Mouse (Mus musculus) hematopoietic stem cell, adult 5-6 weeks (primary cell): ENCODE measurements around the gene Wbp2nl. TPM values are rescaled to one million over a fixed set of nuclear protein-coding genes. Genes with fewer than 3 reads are reported as not detected.

Source experiments
- ATAC-seq, 2 experiments: fragments of 125-278 bp in 1 of 2; replicated peaks in 1 of 2; 2 replicates each; pipeline ENCODE4 v1.8.0; 2016 to 2017; ENCODE audit warnings: inconsistent platforms in 2 of 2, mild to moderate bottlenecking in 2 of 2, moderate number of reproducible peaks in 2 of 2, low read depth in 1 of 2, moderate TSS enrichment in 1 of 2; ENCODE audit not compliant: low FRiP score in 2 of 2, poor library complexity in 2 of 2, severe bottlenecking in 2 of 2, insufficient read depth in 1 of 2, low TSS enrichment in 1 of 2
- total RNA-seq: library from RNA; stranded (forward); fragments of 172-1452, 232-1000 nt; gene quantifications from 2 replicates; pipeline ENCODE4 v1.2.3, GENCODE M21; 2017

Gene Wbp2nl
- total RNA-seq, 1 experiment from 2014 or later, result not detected

GRCm38 (mm10) chr15:82293271-82293711, 5.5 kb upstream of the Wbp2nl start:
- 0 out of 4 replicates have a peak, but pooled peaks of 1 of the 2 experiments have one; percentile 21 for ATAC-seq

- ATAC-seq, result no peak; a peak in 1 of 4 replicates
Measured at GRCm38 (mm10) chr15:82294059-82294458, 4.7 kb upstream of the Wbp2nl start.

- no peak for ATAC-seq
Measured at GRCm38 (mm10) chr15:82307107-82307506, 8.4 kb downstream of the Wbp2nl start.

- no peak for ATAC-seq
Measured at GRCm38 (mm10) chr15:82308416-82308815, 9.7 kb downstream of the Wbp2nl start.

- no peak for ATAC-seq
Measured at GRCm38 (mm10) chr15:82317839-82318238, 19.1 kb downstream of the Wbp2nl start.

GRCm38 (mm10) chr15:82319613-82320012, 20.9 kb downstream of the Wbp2nl start:
- no peak; a peak in 1 of 4 replicates for ATAC-seq

- no peak for ATAC-seq
Measured at GRCm38 (mm10) chr15:82322195-82322594, 23.4 kb downstream of the Wbp2nl start.

- ATAC-seq, result 0 out of 4 replicates have a peak, but pooled peaks have one; percentile 27 to 36
Measured at GRCm38 (mm10) chr15:82325382-82325781, 26.6 kb downstream of the Wbp2nl start.

- no peak for ATAC-seq
Measured at GRCm38 (mm10) chr15:82335194-82335593, 36.4 kb downstream of the Wbp2nl start.

GRCm38 (mm10) chr15:82336629-82337028, 37.9 kb downstream of the Wbp2nl start:
- no peak for ATAC-seq

- peak; percentile 27 to 30 for ATAC-seq
Measured at GRCm38 (mm10) chr15:82337875-82338274, 39.1 kb downstream of the Wbp2nl start.

GRCm38 (mm10) chr15:82338593-82339112, 39.9 kb downstream of the Wbp2nl start, which contains the start of the genes Naga, Pheta2 and Smdt1:
Naga (minus strand) TSS chr15:82338925.
Pheta2 (plus strand) TSS chr15:82338942.
Smdt1 (plus strand) TSS chr15:82338959.
- peak; percentile 58 to 62 for ATAC-seq

GRCm38 (mm10) chr15:82339150-82339549, 40.4 kb downstream of the Wbp2nl start:
- no peak for ATAC-seq

GRCm38 (mm10) chr15:82339634-82340254, 41.0 kb downstream of the Wbp2nl start:
- no peak for ATAC-seq

- no peak for ATAC-seq
Measured at GRCm38 (mm10) chr15:82340414-82341035, 41.8 kb downstream of the Wbp2nl start.

GRCm38 (mm10) chr15:82341036-82341501, 42.3 kb downstream of the Wbp2nl start:
- ATAC-seq, result 0 out of 4 replicates have a peak, but pooled peaks of 1 of the 2 experiments have one; percentile 6

- peak; percentile 34 to 40 for ATAC-seq
Measured at GRCm38 (mm10) chr15:82341675-82342542, 43.2 kb downstream of the Wbp2nl start.
